Mouse (Mus musculus) forebrain, embryonic 14.5 days (tissue): Measurements from ENCODE around the gene Dact3. TPM values are rescaled to one million over a fixed set of nuclear protein-coding genes. Genes with fewer than 3 reads are reported as not detected.

Experiments used
- ATAC-seq: fragments of 200-750 bp; cut with Nextera tagmentation; 2 replicates; pipeline ENCODE4 v1.8.0; 2017; ENCODE audit warnings: mild to moderate bottlenecking, moderate library complexity
- DNase-seq: peaks from one replicate; pipeline ENCODE4 v3.0.0-alpha.2; 2015; ENCODE audit warnings: low spot score
- H3K27ac ChIP-seq: fragments of 300-500 bp; sonication (generic); 2 replicates; pipeline ENCODE4 v1.5.1; 2014; ENCODE audit warnings: low read depth, mild to moderate bottlenecking, control low read depth, low read length, moderate library complexity
- H3K27me3 ChIP-seq: fragments of 300-500 bp; sonication (generic); replicated peaks from 2 replicates; pipeline ENCODE4 v1.6.1; 2014; ENCODE audit warnings: low read length, control low read depth, mixed read lengths; ENCODE audit not compliant: control insufficient read depth, insufficient read depth
- H3K36me3 ChIP-seq: fragments of 300-500 bp; sonication (generic); 2 replicates; pipeline ENCODE4 v1.6.1; 2014; ENCODE audit warnings: low read length, control low read depth; ENCODE audit not compliant: control insufficient read depth, insufficient read depth
- H3K4me1 ChIP-seq: fragments of 300-500 bp; sonication (generic); 2 replicates; pipeline ENCODE4 v1.6.1; 2014; ENCODE audit warnings: antibody characterized with exemption, low read length, control low read depth; ENCODE audit not compliant: control insufficient read depth, insufficient read depth
- H3K4me2 ChIP-seq: fragments of 300-500 bp; sonication (generic); 2 replicates; pipeline ENCODE4 v1.6.1; 2014; ENCODE audit warnings: mild to moderate bottlenecking, control low read depth, low read length
- H3K4me3 ChIP-seq: fragments of 300-500 bp; sonication (generic); 2 replicates; pipeline ENCODE4 v1.5.1; 2014; ENCODE audit warnings: low read depth, low read length, control low read depth
- H3K9ac ChIP-seq: fragments of 300-500 bp; sonication (generic); 2 replicates; pipeline ENCODE4 v1.6.1; 2014; ENCODE audit warnings: mild to moderate bottlenecking, low read length, control low read depth, moderate library complexity
- H3K9me3 ChIP-seq: fragments of 300-500 bp; sonication (generic); replicated peaks from 2 replicates; pipeline ENCODE4 v1.6.1; 2016; ENCODE audit warnings: low read length, control low read depth, mixed read lengths; ENCODE audit not compliant: control insufficient read depth
- WGBS: fragments of 180-500 bp; shearing (Covaris S2); extraction: QIAGEN DNeasy Blood & Tissue Kit; methylation state at CpG from one replicate; pipeline ENCODE4 v1.1.7; 2014; 5-methylcytosine and 5-hydroxymethylcytosine counted together
- polyA plus RNA-seq: library from polyadenylated mRNA; unstranded; fragments of >200 nt; fragmentation: Nextera tagmentation; extraction: Ambion mirVana; gene quantifications from 2 replicates; pipeline ENCODE4 v1.2.1, GENCODE M21; 2014

Gene Dact3
- polyA plus RNA-seq, 1 experiment from 2014 or later, result 4.4 TPM

- H3K27me3 ChIP-seq, result peaks cover 13% of the 10 kb centered on the region; the same call in 1 of the 2 replicates
- H3K9ac ChIP-seq, result no peak overlapping the region
- 54% methylated on average over 9 of the region's 9 CpGs for WGBS
- no peak overlapping the region for H3K4me3 ChIP-seq
- H3K4me1 ChIP-seq, result peaks cover 19% of the 10 kb centered on the region
- H3K4me2 ChIP-seq, result peak overlapping the region; percentile 49; the same call in 1 of the 2 replicates
- ATAC-seq, result no peak
- no peaks in the 10 kb centered on the region for H3K9me3 ChIP-seq
- DNase-seq, result no peak
- 0 out of 2 replicates have a peak, but pooled peaks cover 3% of the 10 kb centered on the region for H3K36me3 ChIP-seq
- no peak overlapping the region for H3K27ac ChIP-seq
Measured at GRCm38 (mm10) chr7:16892352-16892730, 17.2 kb downstream of the Dact3 start.

GRCm38 (mm10) chr7:16893612-16894011 lies 18.5 kb downstream of the Dact3 start:
- DNase-seq (no peak), ATAC-seq (no peak)
- peaks cover 19% of the 10 kb centered on the region for H3K4me1 ChIP-seq
- no peak overlapping the region for H3K9ac ChIP-seq
- peaks cover 13% of the 10 kb centered on the region; the same call in 1 of the 2 replicates for H3K27me3 ChIP-seq
- no peak overlapping the region for H3K4me3 ChIP-seq
- WGBS, result 2% methylated on average over 6 of the region's 6 CpGs
- H3K4me2 ChIP-seq, result peak overlapping the region; percentile 50; the same call in 1 of the 2 replicates
- peak overlapping the region; percentile 39; the same call in 1 of the 2 replicates for H3K27ac ChIP-seq
- H3K36me3 ChIP-seq, result no peaks in the 10 kb centered on the region
- no peaks in the 10 kb centered on the region for H3K9me3 ChIP-seq

DNA sequence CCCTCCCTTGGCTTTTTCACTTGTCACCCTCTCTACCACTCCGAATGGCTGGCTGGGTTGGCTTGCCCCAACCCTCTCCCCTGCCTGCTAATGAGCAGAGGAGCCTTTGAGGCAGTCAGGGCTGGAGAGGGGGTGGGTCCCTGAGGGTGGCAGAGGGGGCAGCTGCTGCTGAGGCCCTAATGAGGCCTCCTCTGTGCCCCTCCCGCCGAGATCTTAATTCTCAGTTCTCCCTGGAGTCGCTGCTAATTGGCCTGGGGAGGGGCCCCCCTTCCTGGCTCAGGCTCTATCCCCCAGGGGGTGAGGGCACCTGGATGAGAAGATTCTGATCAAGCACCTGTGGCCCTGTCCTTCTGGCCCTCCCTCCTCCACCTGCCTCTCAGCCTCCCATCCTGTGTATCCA lies 19.2 kb downstream of the Dact3 start:
- H3K4me1 ChIP-seq, result peaks cover 19% of the 10 kb centered on the region
- ATAC-seq, result peak; percentile 54
- H3K27ac ChIP-seq, result no peak overlapping the region; the same call in 1 of the 2 replicates
- H3K36me3 ChIP-seq, result no peaks in the 10 kb centered on the region
- H3K9me3 ChIP-seq, result no peaks in the 10 kb centered on the region
- peak; percentile 61 for DNase-seq
- no peak overlapping the region for H3K4me3 ChIP-seq
- WGBS, result 0% methylated on average over 4 of the region's 4 CpGs
- H3K4me2 ChIP-seq, result peak overlapping the region; percentile 50
- peak overlapping the region; percentile 33; the same call in 1 of the 2 replicates for H3K9ac ChIP-seq
- peaks cover 13% of the 10 kb centered on the region; the same call in 1 of the 2 replicates for H3K27me3 ChIP-seq

DNA sequence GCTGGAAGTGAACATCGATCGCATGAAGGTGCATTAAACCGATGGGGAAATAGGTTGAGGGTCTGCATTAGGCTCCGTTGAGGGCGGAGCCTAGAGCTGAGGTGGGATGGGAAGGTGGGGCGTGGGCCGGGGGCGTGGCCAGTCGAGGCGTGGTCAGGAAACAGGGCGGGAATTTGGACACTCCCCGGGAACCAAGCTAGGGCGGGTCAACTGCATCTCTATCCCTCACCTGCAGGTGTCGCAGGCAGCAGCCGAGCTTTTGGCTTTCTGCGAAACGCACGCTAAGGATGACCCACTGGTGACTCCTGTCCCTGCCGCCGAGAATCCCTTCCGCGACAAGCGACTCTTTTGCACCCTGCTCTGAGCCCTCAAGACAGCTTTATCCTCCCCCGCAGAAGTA lies 19.9 kb downstream of the Dact3 start:
- Histone ChIP-seq H3K36me3 (no peaks in the 10 kb centered on the region), H3K9me3 (no peaks in the 10 kb centered on the region), H3K9ac (peak overlapping the region; percentile 33), H3K4me2 (peak overlapping the region; percentile 50), H3K4me3 (peak overlapping the region; percentile 19), H3K27me3 (peaks cover 13% of the 10 kb centered on the region; the same call in 1 of the 2 replicates), H3K4me1 (peaks cover 19% of the 10 kb centered on the region), H3K27ac (peak overlapping the region; percentile 55; the same call in 1 of the 2 replicates)
- DNase-seq (peak; percentile 81), ATAC-seq (peak; percentile 52)
- WGBS, result 1% methylated on average over 24 of the region's 24 CpGs

GRCm38 (mm10) chr7:16895511-16895910 lies 20.4 kb downstream of the Dact3 start:
- H3K27ac ChIP-seq, result no peak overlapping the region
- H3K36me3 ChIP-seq, result no peaks in the 10 kb centered on the region
- H3K27me3 ChIP-seq, result peaks cover 13% of the 10 kb centered on the region; the same call in 1 of the 2 replicates
- DNase-seq, result no peak
- ATAC-seq, result no peak
- peaks cover 19% of the 10 kb centered on the region for H3K4me1 ChIP-seq
- H3K9ac ChIP-seq, result no peak overlapping the region
- no peak overlapping the region for H3K4me3 ChIP-seq
- WGBS, result 29% methylated on average over 10 of the region's 10 CpGs
- H3K4me2 ChIP-seq, result peak overlapping the region; percentile 50
- no peaks in the 10 kb centered on the region for H3K9me3 ChIP-seq

DNA sequence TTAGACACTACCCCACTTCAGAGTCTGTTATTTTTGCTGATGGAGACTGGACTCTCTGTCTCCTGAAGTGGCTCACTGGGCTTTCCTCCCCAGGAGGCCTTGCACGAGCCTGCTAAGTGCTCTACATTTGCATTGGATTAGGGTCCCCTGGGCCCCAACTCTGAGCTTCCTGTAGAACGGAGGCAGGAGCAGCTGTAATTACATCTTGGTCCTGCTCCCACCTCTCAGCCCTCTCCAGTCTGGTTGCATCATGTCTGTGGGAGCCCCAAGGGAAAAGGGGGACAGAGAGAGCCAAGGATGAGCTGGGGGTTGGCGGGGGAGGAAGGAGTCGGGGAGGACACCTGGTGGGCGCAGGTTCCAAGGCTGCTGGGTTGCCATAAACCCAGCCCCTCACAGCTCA lies 25.4 kb downstream of the Dact3 start:
- no peak overlapping the region for H3K4me2 ChIP-seq
- no peak overlapping the region for H3K4me3 ChIP-seq
- no peaks in the 10 kb centered on the region for H3K27me3 ChIP-seq
- DNase-seq, result no peak
- no peaks in the 10 kb centered on the region for H3K36me3 ChIP-seq
- H3K9ac ChIP-seq, result no peak overlapping the region
- no peaks in the 10 kb centered on the region for H3K9me3 ChIP-seq
- no peak overlapping the region for H3K27ac ChIP-seq
- ATAC-seq, result no peak
- WGBS, result 14% methylated on average over 5 of the region's 5 CpGs
- H3K4me1 ChIP-seq, result no peaks in the 10 kb centered on the region

DNA sequence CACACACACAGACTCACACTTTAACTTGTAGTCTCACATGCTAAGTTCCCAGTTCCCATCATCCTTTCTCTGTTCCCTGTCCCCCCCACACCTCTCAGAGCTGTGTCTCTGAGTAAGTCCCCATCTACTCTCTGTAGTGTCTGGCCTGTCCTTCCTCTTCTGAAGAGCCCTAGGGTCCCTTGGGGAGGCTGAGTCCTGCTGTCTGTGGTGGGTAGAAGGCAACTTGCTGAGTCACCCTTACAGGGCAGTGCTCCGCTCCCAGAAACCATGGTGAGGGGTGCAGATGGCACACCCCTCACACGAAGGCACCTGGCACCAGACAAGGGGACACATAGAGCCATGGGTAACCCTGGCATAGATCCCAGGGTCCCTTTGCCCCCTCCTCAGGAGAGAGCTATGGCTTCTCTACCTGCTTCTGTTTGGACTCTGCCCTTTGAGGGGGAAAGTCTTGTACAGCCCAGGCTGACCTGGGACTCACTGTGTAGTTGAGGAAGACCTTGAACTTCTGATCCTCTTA lies 28.4 kb downstream of the Dact3 start:
- WGBS, result 64% methylated on average over 2 of the region's 2 CpGs
- Histone ChIP-seq H3K4me1 (peaks cover 2% of the 10 kb centered on the region; the same call in 1 of the 2 replicates), H3K36me3 (no peaks in the 10 kb centered on the region), H3K4me2 (no peak overlapping the region), H3K9ac (no peak overlapping the region), H3K27me3 (no peaks in the 10 kb centered on the region), H3K9me3 (no peaks in the 10 kb centered on the region), H3K27ac (no peak overlapping the region), H3K4me3 (no peak overlapping the region)
- ATAC-seq (no peak), DNase-seq (no peak)

GRCm38 (mm10) chr7:16904120-16904675 lies 29.1 kb downstream of the Dact3 start:
- 79% methylated on average over 8 of the region's 10 CpGs for WGBS
- Histone ChIP-seq H3K9ac (no peak overlapping the region), H3K4me1 (peaks cover 2% of the 10 kb centered on the region; the same call in 1 of the 2 replicates), H3K9me3 (no peaks in the 10 kb centered on the region), H3K4me3 (no peak overlapping the region), H3K27me3 (no peaks in the 10 kb centered on the region), H3K36me3 (no peaks in the 10 kb centered on the region), H3K27ac (no peak overlapping the region), H3K4me2 (no peak overlapping the region)
- ATAC-seq (no peak), DNase-seq (no peak)

DNA sequence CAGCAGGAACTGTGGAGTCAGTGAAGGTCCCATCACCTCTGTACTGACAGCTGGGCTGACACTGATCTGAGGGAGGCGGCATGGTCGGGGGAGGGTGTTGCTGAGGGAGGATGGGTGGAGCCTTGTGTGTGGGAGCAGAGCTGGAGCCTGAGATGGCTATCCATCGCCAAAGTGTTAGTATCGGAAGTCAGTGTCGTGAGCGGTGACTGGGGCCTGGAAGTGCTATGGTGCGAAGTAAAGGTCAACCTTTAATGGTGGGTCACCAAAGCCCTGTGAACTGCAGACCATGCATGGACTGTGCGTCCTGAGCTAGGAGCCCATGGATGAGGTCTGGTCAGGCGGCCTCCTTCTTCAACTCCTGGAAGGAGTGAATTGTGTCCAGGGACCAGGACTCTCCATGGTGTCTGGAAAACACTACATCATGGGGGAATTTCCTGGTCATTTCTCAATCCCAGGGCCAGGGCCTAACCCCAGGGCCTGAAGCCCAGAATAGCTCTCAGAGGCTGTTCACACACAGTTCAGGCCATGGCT lies 30.4 kb downstream of the Dact3 start:
- no peak overlapping the region for H3K4me2 ChIP-seq
- no peaks in the 10 kb centered on the region for H3K27me3 ChIP-seq
- DNase-seq, result no peak
- no peak overlapping the region for H3K9ac ChIP-seq
- WGBS, result 66% methylated on average over 9 of the region's 9 CpGs
- H3K36me3 ChIP-seq, result no peaks in the 10 kb centered on the region
- H3K4me3 ChIP-seq, result no peak overlapping the region
- peaks cover 2% of the 10 kb centered on the region; the same call in 1 of the 2 replicates for H3K4me1 ChIP-seq
- H3K9me3 ChIP-seq, result no peaks in the 10 kb centered on the region
- no peak for ATAC-seq
- H3K27ac ChIP-seq, result no peak overlapping the region
